ENCODE assay signal across 31 mouse cellular contexts in genomic region chr2:145421889-145422212, GRCm38 (mm10).
A peak's percentile ranks its signal among the peaks of the same experiment; 100 is the strongest.
DNase-seq lines count a peak whose midpoint lies in the region; ATAC-seq and TF ChIP-seq lines count a peak whose summit lies in the region.
"Had no signal": no experiment of that assay in that cellular context is flagged by ENCODE, and none has a peak within 500 bp of the region (broad histone marks: within the 10 kb centered on the region; RNA-seq: fewer than 3 reads in every experiment).

No protein-coding gene starts in this region.

- no peaks in the 10 kb centered on the region for H3K9me3 ChIP-seq in forebrain, postnatal 0 days (ENCODE audit: low read length)
- H3K9me3 ChIP-seq in forebrain, embryonic 16.5 days (ENCODE audit: control insufficient read depth, low read length), result no peaks in the 10 kb centered on the region
- H3K9me3 ChIP-seq in neural tube, embryonic 11.5 days (ENCODE audit: control insufficient read depth, low read length), result no peaks in the 10 kb centered on the region
- H3K9me3 ChIP-seq: embryonic facial prominence, embryonic 13.5 days; forebrain, embryonic 10.5 days; forebrain, embryonic 15.5 days; hindbrain, embryonic 15.5 days; intestine, embryonic 15.5 days; limb, embryonic 13.5 days had no signal

- WGBS in forebrain, postnatal 0 days, result 73% methylated on average over 3 of the region's 3 CpGs
- WGBS in forebrain, embryonic 16.5 days, result 78% methylated on average over 3 of the region's 3 CpGs
- WGBS in neural tube, embryonic 11.5 days, result 49% methylated on average over 3 of the region's 3 CpGs

- no peaks in the 10 kb centered on the region for H3K27me3 ChIP-seq in forebrain, postnatal 0 days (ENCODE audit: insufficient read depth, low read length)
- no peaks in the 10 kb centered on the region for H3K27me3 ChIP-seq in forebrain, embryonic 16.5 days (replicated peaks; ENCODE audit: control insufficient read depth, insufficient read depth, low read length)
- no peaks in the 10 kb centered on the region for H3K27me3 ChIP-seq in neural tube, embryonic 11.5 days (ENCODE audit: control insufficient read depth, insufficient read depth, low read length)
- H3K27me3 ChIP-seq: embryonic facial prominence, embryonic 13.5 days; forebrain, embryonic 15.5 days; heart, embryonic 13.5 days; hindbrain, embryonic 15.5 days; intestine, embryonic 15.5 days; limb, embryonic 13.5 days had no signal

- no peak overlapping the region for H3K9ac ChIP-seq in forebrain, postnatal 0 days
- no peak overlapping the region for H3K9ac ChIP-seq in forebrain, embryonic 16.5 days (replicated peaks; ENCODE audit: low read depth, low read length)
- no peak overlapping the region for H3K9ac ChIP-seq in neural tube, embryonic 11.5 days (ENCODE audit: low read length)
- H3K9ac ChIP-seq: embryonic facial prominence, embryonic 13.5 days; forebrain, embryonic 15.5 days; heart, embryonic 13.5 days; hindbrain, embryonic 15.5 days; intestine, embryonic 15.5 days; limb, embryonic 13.5 days had no signal

- no peak for TF ChIP-seq CTCF in forebrain, postnatal 0 days (IDR thresholded peaks at IDR 0.05; ENCODE audit: low read depth)

- ATAC-seq in forebrain, postnatal 0 days, result peak; percentile 25; the same call in 1 of the 2 replicates
- no peak for ATAC-seq in forebrain, embryonic 16.5 days
- ATAC-seq in neural tube, embryonic 11.5 days (ENCODE audit: insufficient read depth, low FRiP score, low TSS enrichment), result peak; percentile 67
- no peak for ATAC-seq in activated CD4-positive, CD25-positive, alpha-beta regulatory T cell, adult 4 months
- ATAC-seq: forebrain, embryonic 15.5 days; intestine, embryonic 15.5 days had no signal

- H3K36me3 ChIP-seq in forebrain, postnatal 0 days (ENCODE audit: insufficient read depth), result no peaks in the 10 kb centered on the region
- H3K36me3 ChIP-seq in forebrain, embryonic 16.5 days (ENCODE audit: control insufficient read depth, insufficient read depth), result no peaks in the 10 kb centered on the region
- H3K36me3 ChIP-seq in neural tube, embryonic 11.5 days (ENCODE audit: control insufficient read depth, insufficient read depth, low read length), result no peaks in the 10 kb centered on the region
- H3K36me3 ChIP-seq: embryonic facial prominence, embryonic 13.5 days; forebrain, embryonic 10.5 days; forebrain, embryonic 15.5 days; G1E; heart, embryonic 13.5 days; hindbrain, embryonic 15.5 days; intestine, embryonic 15.5 days; limb, embryonic 13.5 days had no signal

- H3K27ac ChIP-seq in forebrain, postnatal 0 days (ENCODE audit: low read depth, low read length), result no peak overlapping the region
- H3K27ac ChIP-seq in forebrain, embryonic 16.5 days (ENCODE audit: low read length), result no peak overlapping the region
- no peak overlapping the region for H3K27ac ChIP-seq in neural tube, embryonic 11.5 days (ENCODE audit: low read depth, low read length)
- H3K27ac ChIP-seq: embryonic facial prominence, embryonic 13.5 days; forebrain, embryonic 10.5 days; forebrain, embryonic 15.5 days; heart, embryonic 13.5 days; hindbrain, embryonic 15.5 days; intestine, embryonic 15.5 days; layer of hippocampus, adult 2 months; limb, embryonic 13.5 days; macrophage; stomach, postnatal 0 days had no signal

- H3K4me3 ChIP-seq in forebrain, postnatal 0 days (ENCODE audit: low read depth, low read length), result no peak overlapping the region
- no peak overlapping the region for H3K4me3 ChIP-seq in forebrain, embryonic 16.5 days (replicated peaks; ENCODE audit: low read length)
- H3K4me3 ChIP-seq in neural tube, embryonic 11.5 days (ENCODE audit: low read depth, low read length), result no peak overlapping the region
- H3K4me3 ChIP-seq: embryonic facial prominence, embryonic 13.5 days; forebrain, embryonic 10.5 days; forebrain, embryonic 15.5 days; heart, embryonic 13.5 days; hindbrain, embryonic 15.5 days; intestine, embryonic 15.5 days; layer of hippocampus, adult 2 months; limb, embryonic 13.5 days; myocyte had no signal

- H3K4me1 ChIP-seq in forebrain, postnatal 0 days (ENCODE audit: insufficient read depth), result no peaks in the 10 kb centered on the region
- no peaks in the 10 kb centered on the region for H3K4me1 ChIP-seq in forebrain, embryonic 16.5 days (replicated peaks; ENCODE audit: control insufficient read depth, insufficient read depth, low read length)
- no peaks in the 10 kb centered on the region for H3K4me1 ChIP-seq in neural tube, embryonic 11.5 days (ENCODE audit: control insufficient read depth, insufficient read depth, low read length)
- H3K4me1 ChIP-seq: embryonic facial prominence, embryonic 13.5 days; forebrain, embryonic 10.5 days; forebrain, embryonic 15.5 days; intestine, embryonic 15.5 days; limb, embryonic 13.5 days had no signal

- no peak overlapping the region for H3K4me2 ChIP-seq in forebrain, postnatal 0 days (ENCODE audit: low read depth)
- H3K4me2 ChIP-seq in forebrain, embryonic 16.5 days (ENCODE audit: low read length), result no peak overlapping the region
- H3K4me2 ChIP-seq in neural tube, embryonic 11.5 days (ENCODE audit: low read depth), result no peak overlapping the region
- H3K4me2 ChIP-seq: embryonic facial prominence, embryonic 13.5 days; forebrain, embryonic 15.5 days; heart, embryonic 13.5 days; hindbrain, embryonic 15.5 days; intestine, embryonic 15.5 days; limb, embryonic 13.5 days; liver, embryonic 11.5 days had no signal

- DNase-seq in forebrain, postnatal 0 days, result no peak
- peak; percentile 9 for DNase-seq in layer of hippocampus, adult 9-11 months
- no peak for DNase-seq in layer of hippocampus, adult 11-12 months (ENCODE audit: low spot score)
- no peak for DNase-seq in neural tube, embryonic 11.5 days (ENCODE audit: low spot score)
- DNase-seq in neural tube, embryonic 10.5 days (ENCODE audit: extremely low spot score, low spot score), result no peak
- peak; percentile 26 for DNase-seq in mesoderm, embryonic 11.5 days (ENCODE audit: low read depth, low spot score)
- DNase-seq: adrenal gland, postnatal 10 days; cerebellum, adult 11 months; cerebellum, adult 9-10 months; cerebellum, postnatal 36 days; heart, postnatal 10 days; kidney, adult 8-10 months; kidney, postnatal 25 days; right cerebral cortex, postnatal 4 days; thymus, adult 18-20 months; thymus, postnatal 36 days had no signal

Comparison
In these comparisons a context has a peak if more than half of its experiments do, and no peak if none do; other contexts are left out.
1. ATAC-seq: peak in forebrain, postnatal 0 days (single experiment) and neural tube, embryonic 11.5 days (single experiment); none in forebrain, embryonic 16.5 days (single experiment) and activated CD4-positive, CD25-positive, alpha-beta regulatory T cell, adult 4 months (single experiment).
2. DNase-seq: peak in layer of hippocampus, adult 9-11 months (single experiment) and mesoderm, embryonic 11.5 days (single experiment); none in forebrain, postnatal 0 days (single experiment), layer of hippocampus, adult 11-12 months (single experiment), neural tube, embryonic 11.5 days (single experiment) and neural tube, embryonic 10.5 days (single experiment).